In genomic region chr12:84481251-84481650, GRCm38 (mm10) we compare ENCODE assay signal across 22 mouse cellular contexts. TPM values are rescaled to one million over a fixed set of nuclear protein-coding genes. Genes with fewer than 3 reads are reported as not detected.
DNase-seq lines count a peak whose midpoint lies in the region; ATAC-seq and TF ChIP-seq lines count a peak whose summit lies in the region.
"Had no signal": no experiment of that assay in that cellular context is flagged by ENCODE, and none has a peak within 500 bp of the region (broad histone marks: within the 10 kb centered on the region; RNA-seq: fewer than 3 reads in every experiment).

No protein-coding gene starts in this region.

- no peaks in the 10 kb centered on the region for H3K9me3 ChIP-seq in liver, embryonic 11.5 days (ENCODE audit: control insufficient read depth, low read length)
- no peaks in the 10 kb centered on the region for H3K9me3 ChIP-seq in liver, embryonic 13.5 days (replicated peaks)
- no peaks in the 10 kb centered on the region for H3K9me3 ChIP-seq in liver, embryonic 15.5 days (replicated peaks)
- no peaks in the 10 kb centered on the region for H3K9me3 ChIP-seq in hindbrain, embryonic 11.5 days (ENCODE audit: control insufficient read depth, low read length)
- H3K9me3 ChIP-seq: embryonic facial prominence, embryonic 10.5 days; embryonic facial prominence, embryonic 12.5 days; forebrain, embryonic 13.5 days; forebrain, embryonic 15.5 days had no signal

- DNase-seq in liver, adult 2 months (ENCODE audit: extremely low read depth, low read depth, low spot score), result peak; percentile 22
- DNase-seq in liver, embryonic 11.5 days (ENCODE audit: low spot score), result no peak
- DNase-seq in liver, embryonic 13.5 days, result no peak
- peak; percentile 49 for DNase-seq in yolk sac, embryonic 10.5 days (ENCODE audit: low spot score)
- DNase-seq in adrenal gland, adult 8-10 months, result no peak
- DNase-seq in hindbrain, embryonic 11.5 days (ENCODE audit: low spot score), result no peak
- DNase-seq in MN1 (ENCODE audit: low spot score), result no peak
- DNase-seq: adrenal gland, adult 2 months; adrenal gland, postnatal 14 days; adrenal gland, postnatal 36 days; cerebellum, adult 11-12 months; cerebellum, adult 2 months; cerebellum, adult 9-10 months; cerebellum, postnatal 10 days; cerebellum, postnatal 25 days; forebrain, postnatal 0 days had no signal

- WGBS in liver, adult 2 months, result 16% methylated on average over 2 of the region's 2 CpGs
- WGBS in liver, embryonic 11.5 days, result 60% methylated on average over 2 of the region's 2 CpGs
- 65% methylated on average over 2 of the region's 2 CpGs for WGBS in liver, embryonic 13.5 days (ENCODE audit: insufficient replicate concordance)
- 63% methylated on average over 2 of the region's 2 CpGs for WGBS in liver, embryonic 15.5 days (ENCODE audit: insufficient replicate concordance)
- 66% methylated on average over 2 of the region's 2 CpGs for WGBS in hindbrain, embryonic 11.5 days

- H3K4me1 ChIP-seq in liver, adult 2 months (ENCODE audit: control insufficient read depth, insufficient read depth, low read length), result 0 out of 2 replicates have a peak, but pooled peaks cover 2% of the 10 kb centered on the region
- no peaks in the 10 kb centered on the region; the same call in 1 of the 2 replicates for H3K4me1 ChIP-seq in liver, embryonic 11.5 days (replicated peaks; ENCODE audit: control insufficient read depth, insufficient read depth, low read length)
- peaks cover 29% of the 10 kb centered on the region for H3K4me1 ChIP-seq in liver, embryonic 13.5 days (replicated peaks)
- peaks cover 13% of the 10 kb centered on the region for H3K4me1 ChIP-seq in liver, embryonic 15.5 days (replicated peaks)
- no peaks in the 10 kb centered on the region for H3K4me1 ChIP-seq in hindbrain, embryonic 11.5 days (replicated peaks; ENCODE audit: control insufficient read depth, insufficient read depth, low read length)
- H3K4me1 ChIP-seq: embryonic facial prominence, embryonic 12.5 days; forebrain, embryonic 13.5 days; forebrain, embryonic 15.5 days had no signal

- H3K4me2 ChIP-seq in liver, embryonic 11.5 days, result no peak overlapping the region
- no peak overlapping the region for H3K4me2 ChIP-seq in liver, embryonic 13.5 days
- H3K4me2 ChIP-seq in liver, embryonic 15.5 days, result no peak overlapping the region
- H3K4me2 ChIP-seq in hindbrain, embryonic 11.5 days (replicated peaks; ENCODE audit: low read depth, low read length), result no peak overlapping the region
- H3K4me2 ChIP-seq: embryonic facial prominence, embryonic 12.5 days; forebrain, embryonic 13.5 days; forebrain, embryonic 15.5 days had no signal

- H3K36me3 ChIP-seq in liver, adult 2 months (ENCODE audit: control insufficient read depth, insufficient read depth, low read length), result peaks cover 7% of the 10 kb centered on the region
- no peaks in the 10 kb centered on the region for H3K36me3 ChIP-seq in liver, embryonic 11.5 days (ENCODE audit: control insufficient read depth, insufficient read depth, low read length)
- peaks cover 12% of the 10 kb centered on the region for H3K36me3 ChIP-seq in liver, embryonic 13.5 days
- H3K36me3 ChIP-seq in liver, embryonic 15.5 days (replicated peaks), result peaks cover 7% of the 10 kb centered on the region; the same call in 1 of the 2 replicates
- no peaks in the 10 kb centered on the region for H3K36me3 ChIP-seq in hindbrain, embryonic 11.5 days (ENCODE audit: control insufficient read depth, insufficient read depth, low read length)

- H3K79me2 ChIP-seq in liver, adult 2 months (ENCODE audit: control insufficient read depth, insufficient read depth, low read length), result peaks cover 5% of the 10 kb centered on the region; the same call in 1 of the 2 replicates

- no peak for TF ChIP-seq POLR2A in liver, adult 2 months (IDR thresholded peaks at IDR 0.05; ENCODE audit: extremely low read depth, insufficient read depth, low read length)

- no peak overlapping the region for H3K27ac ChIP-seq in liver, adult 2 months (replicated peaks; ENCODE audit: insufficient read depth, low read depth, low read length)
- no peak overlapping the region for H3K27ac ChIP-seq in liver, embryonic 11.5 days (ENCODE audit: low read depth, low read length)
- H3K27ac ChIP-seq in liver, embryonic 13.5 days, result no peak overlapping the region
- no peak overlapping the region for H3K27ac ChIP-seq in liver, embryonic 15.5 days (replicated peaks)
- H3K27ac ChIP-seq in hindbrain, embryonic 11.5 days (ENCODE audit: low read depth, low read length), result no peak overlapping the region
- H3K27ac ChIP-seq: embryonic facial prominence, embryonic 10.5 days; embryonic facial prominence, embryonic 12.5 days; forebrain, embryonic 13.5 days; forebrain, embryonic 15.5 days had no signal

- no peak overlapping the region for H3K4me3 ChIP-seq in liver, adult 2 months (ENCODE audit: insufficient read depth, low read depth, low read length)
- no peak overlapping the region for H3K4me3 ChIP-seq in liver, embryonic 11.5 days (ENCODE audit: low read depth, low read length)
- no peak overlapping the region for H3K4me3 ChIP-seq in liver, embryonic 13.5 days (replicated peaks)
- no peak overlapping the region for H3K4me3 ChIP-seq in liver, embryonic 15.5 days (replicated peaks)
- H3K4me3 ChIP-seq in hindbrain, embryonic 11.5 days (ENCODE audit: low read depth, low read length), result no peak overlapping the region
- H3K4me3 ChIP-seq: embryonic facial prominence, embryonic 10.5 days; embryonic facial prominence, embryonic 12.5 days; forebrain, embryonic 13.5 days; forebrain, embryonic 15.5 days had no signal

- ATAC-seq in liver, embryonic 11.5 days (replicated peaks; ENCODE audit: low FRiP score), result no peak
- ATAC-seq in liver, embryonic 13.5 days (ENCODE audit: low read depth), result 0 out of 2 replicates have a peak, but pooled peaks have one; percentile 50
- peak; percentile 61; the same call in 1 of the 2 replicates for ATAC-seq in liver, embryonic 15.5 days (ENCODE audit: insufficient read depth)
- no peak for ATAC-seq in hindbrain, embryonic 11.5 days (ENCODE audit: low FRiP score)
- ATAC-seq: forebrain, embryonic 13.5 days; forebrain, embryonic 15.5 days; forebrain, postnatal 0 days; Patski had no signal

- no peaks in the 10 kb centered on the region for H3K27me3 ChIP-seq in liver, adult 2 months (ENCODE audit: control insufficient read depth, insufficient read depth, low read length)
- no peaks in the 10 kb centered on the region for H3K27me3 ChIP-seq in liver, embryonic 11.5 days (replicated peaks; ENCODE audit: control insufficient read depth, insufficient read depth, low read length)
- H3K27me3 ChIP-seq in liver, embryonic 13.5 days, result no peaks in the 10 kb centered on the region
- H3K27me3 ChIP-seq in liver, embryonic 15.5 days, result no peaks in the 10 kb centered on the region
- H3K27me3 ChIP-seq in hindbrain, embryonic 11.5 days (ENCODE audit: control insufficient read depth, insufficient read depth, low read length), result peaks cover 9% of the 10 kb centered on the region; the same call in 1 of the 2 replicates
- H3K27me3 ChIP-seq: embryonic facial prominence, embryonic 12.5 days; forebrain, embryonic 13.5 days; forebrain, embryonic 15.5 days; Patski had no signal

- no peak for TF ChIP-seq CTCF in liver, adult 2 months (IDR thresholded peaks at IDR 0.05; ENCODE audit: low read depth, low read length)

- no peak overlapping the region for H3K9ac ChIP-seq in liver, adult 2 months (ENCODE audit: low read depth, low read length)
- H3K9ac ChIP-seq in liver, embryonic 11.5 days (ENCODE audit: low read depth, low read length), result no peak overlapping the region
- no peak overlapping the region for H3K9ac ChIP-seq in liver, embryonic 13.5 days
- no peak overlapping the region for H3K9ac ChIP-seq in liver, embryonic 15.5 days
- H3K9ac ChIP-seq in hindbrain, embryonic 11.5 days (ENCODE audit: low read depth, low read length), result no peak overlapping the region
- H3K9ac ChIP-seq: embryonic facial prominence, embryonic 12.5 days; forebrain, embryonic 13.5 days; forebrain, embryonic 15.5 days; forebrain, postnatal 0 days had no signal

RNA-seq across cellular contexts. Expression of gene Lin52, which starts 30.0 kb away (rescaled TPM):
- total RNA-seq in liver, adult 2 months (2014; rRNA removed), result 6.7 and 8.7 TPM in 2 replicates
- polyA plus RNA-seq in liver, adult 2 months (2012; rRNA removed), result 5.9 and 6.2 TPM in 2 replicates
- polyA plus RNA-seq in liver, embryonic 11.5 days (2014; fragmentation: Nextera tagmentation; extraction: Ambion mirVana), result 20.2 and 21.7 TPM in 2 replicates
- polyA plus RNA-seq in liver, embryonic 13.5 days (2015; fragmentation: Nextera tagmentation; extraction: Ambion mirVana), result 12.7 and 14.4 TPM in 2 replicates
- polyA plus RNA-seq in liver, embryonic 15.5 days (2015; fragmentation: Nextera tagmentation; extraction: Ambion mirVana), result 11.9 and 13.3 TPM in 2 replicates
- 10 to 100 TPM; 17.8 to 21.3 (median 19.6) TPM for total RNA-seq in adrenal gland, adult 8-10 months (2022)
- polyA plus RNA-seq in hindbrain, embryonic 11.5 days (2014; fragmentation: Nextera tagmentation; extraction: Ambion mirVana), result 32.8 and 35.9 TPM in 2 replicates

RNA-seq across cellular contexts. Expression of gene Aldh6a1, which starts 30.4 kb away (rescaled TPM):
- total RNA-seq in liver, adult 2 months (2014; rRNA removed), result 370 and 371 TPM in 2 replicates
- polyA plus RNA-seq in liver, adult 2 months (2012; rRNA removed), result 104 and 121 TPM in 2 replicates
- 21.5 and 25.7 TPM in 2 replicates for polyA plus RNA-seq in liver, embryonic 11.5 days (2014; fragmentation: Nextera tagmentation; extraction: Ambion mirVana)
- polyA plus RNA-seq in liver, embryonic 13.5 days (2015; fragmentation: Nextera tagmentation; extraction: Ambion mirVana), result 17.0 and 23.4 TPM in 2 replicates
- polyA plus RNA-seq in liver, embryonic 15.5 days (2015; fragmentation: Nextera tagmentation; extraction: Ambion mirVana), result 33.7 and 38.1 TPM in 2 replicates
- 100 to 1,000 TPM; 125 to 228 (median 171) TPM for total RNA-seq in adrenal gland, adult 8-10 months (2022)
- 25.4 and 25.9 TPM in 2 replicates for polyA plus RNA-seq in hindbrain, embryonic 11.5 days (2014; fragmentation: Nextera tagmentation; extraction: Ambion mirVana)

Comparison
In these comparisons a context has a peak if more than half of its experiments do, and no peak if none do; other contexts are left out.
1. DNase-seq: peak in liver, adult 2 months (single experiment) and yolk sac, embryonic 10.5 days (single experiment); none in liver, embryonic 11.5 days (single experiment), liver, embryonic 13.5 days (single experiment), adrenal gland, adult 8-10 months (single experiment), hindbrain, embryonic 11.5 days (single experiment) and MN1 (single experiment).
2. ATAC-seq: peak in liver, embryonic 13.5 days (single experiment) and liver, embryonic 15.5 days (single experiment); none in liver, embryonic 11.5 days (single experiment) and hindbrain, embryonic 11.5 days (single experiment).